Mouse (Mus musculus): Measurements from ENCODE around the gene Ppp1r13b. TPM values are rescaled to one million over a fixed set of nuclear protein-coding genes. Genes with fewer than 3 reads are reported as not detected.

Ppp1r13b gene
- polyA plus RNA-seq, 1 experiment, result 13.8 TPM

DNA sequence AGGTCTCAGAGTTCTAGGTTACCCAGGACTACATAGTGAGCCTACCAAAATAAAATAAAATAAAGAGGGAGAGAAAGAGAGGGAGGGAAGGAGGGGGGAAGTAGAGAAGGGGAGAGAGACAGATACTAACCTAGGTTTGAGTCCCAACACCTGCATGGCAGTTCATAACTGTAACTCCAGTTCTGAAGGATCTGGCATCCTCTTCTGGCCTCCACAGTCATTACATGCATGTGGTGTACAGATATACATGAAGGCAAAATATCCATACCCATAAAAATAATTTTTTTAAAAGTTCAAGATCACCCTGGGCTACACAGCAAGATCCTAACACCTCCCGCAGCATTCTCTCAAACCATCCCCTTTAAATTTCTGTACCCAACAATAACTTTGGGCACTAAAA, 20.9 kb downstream of the Ppp1r13b start:
- TF ChIP-seq POLR2A (IDR thresholded peaks at IDR 0.05; ENCODE audit: low read depth, low read length), result no peak
- TF ChIP-seq CTCF (IDR thresholded peaks at IDR 0.05; ENCODE audit: extremely low read depth, insufficient read depth, insufficient read length, insufficient replicate concordance), result no peak
- no peak for DNase-seq (ENCODE audit: low read depth in 1 of 2, low spot score in 2 of 2)
- no peaks in the 10 kb centered on the region for H3K27me3 ChIP-seq (ENCODE audit: control insufficient read depth, insufficient read depth, low read length)
- H3K27ac ChIP-seq (ENCODE audit: insufficient read depth, low read length), result no peak overlapping the region
- H3K4me3 ChIP-seq (ENCODE audit: extremely low read depth, insufficient read depth, insufficient read length), result no peak overlapping the region
- WGBS, result 95% methylated on average over 1 of the region's 1 CpGs
- H3K4me1 ChIP-seq (ENCODE audit: control insufficient read depth, insufficient read depth, insufficient read length), result peaks cover 9% of the 10 kb centered on the region; the same call in 1 of the 2 replicates
- H3K36me3 ChIP-seq (ENCODE audit: control insufficient read depth, insufficient read depth, low read length), result no peaks in the 10 kb centered on the region

DNA sequence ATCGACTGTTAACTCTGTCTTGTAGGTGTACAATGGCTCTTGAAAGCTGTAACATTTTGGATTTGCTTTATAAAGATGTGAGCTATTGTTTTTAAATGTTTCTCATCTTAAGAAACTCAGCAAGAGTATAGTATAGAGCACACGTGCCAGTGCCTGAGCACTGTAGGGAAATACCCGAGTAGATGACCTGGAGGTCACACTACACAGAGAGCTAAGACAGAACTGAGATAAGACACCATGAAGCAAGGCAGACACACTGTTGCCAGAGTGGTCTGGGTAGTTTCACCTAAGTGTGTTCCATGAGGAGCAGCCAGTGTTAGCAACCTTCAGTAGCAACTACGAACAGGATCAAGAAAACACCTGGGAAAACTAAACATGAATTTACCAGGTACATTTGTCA, 25.1 kb downstream of the Ppp1r13b start:
- 54% methylated on average over 4 of the region's 4 CpGs for WGBS

DNA sequence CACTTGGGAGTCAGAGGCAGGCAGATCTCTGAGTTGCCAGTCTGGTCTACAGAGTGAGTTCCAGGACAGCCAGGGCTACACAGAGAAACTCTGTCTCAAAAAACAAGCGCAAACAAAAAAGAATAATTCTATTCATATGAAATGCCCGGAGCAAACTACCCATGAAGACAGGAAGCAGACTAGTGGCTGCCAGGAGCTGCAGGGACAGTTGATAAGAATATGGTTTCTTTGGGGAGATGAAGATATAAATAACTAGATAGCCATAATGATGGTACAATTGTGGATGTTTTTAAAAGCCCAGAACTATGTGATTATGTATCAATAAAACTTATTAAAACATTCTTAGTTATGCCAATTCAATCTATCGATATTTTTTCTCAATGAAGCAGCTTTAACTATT, 25.9 kb downstream of the Ppp1r13b start:
- Histone ChIP-seq H3K27me3 (ENCODE audit: control insufficient read depth, insufficient read depth, low read length) (no peaks in the 10 kb centered on the region), H3K36me3 (ENCODE audit: control insufficient read depth, insufficient read depth, low read length) (no peaks in the 10 kb centered on the region), H3K4me3 (ENCODE audit: extremely low read depth, insufficient read depth, insufficient read length) (no peak overlapping the region), H3K27ac (ENCODE audit: insufficient read depth, low read length) (no peak overlapping the region), H3K4me1 (ENCODE audit: control insufficient read depth, insufficient read depth, insufficient read length) (no peaks in the 10 kb centered on the region)
- 69% methylated on average over 3 of the region's 3 CpGs for WGBS
- no peak for DNase-seq (ENCODE audit: low read depth in 1 of 2, low spot score in 2 of 2)
- TF ChIP-seq CTCF (IDR thresholded peaks at IDR 0.05; ENCODE audit: extremely low read depth, insufficient read depth, insufficient read length, insufficient replicate concordance) (no peak), POLR2A (IDR thresholded peaks at IDR 0.05; ENCODE audit: low read depth, low read length) (no peak)

More for the DNA sequence above, 25.1 kb downstream of the Ppp1r13b start:
- no peaks in the 10 kb centered on the region for H3K27me3 ChIP-seq (ENCODE audit: control insufficient read depth, insufficient read depth, low read length)
- no peak overlapping the region for H3K27ac ChIP-seq (ENCODE audit: insufficient read depth, low read length)
- no peak overlapping the region for H3K4me3 ChIP-seq (ENCODE audit: extremely low read depth, insufficient read depth, insufficient read length)
- H3K4me1 ChIP-seq (ENCODE audit: control insufficient read depth, insufficient read depth, insufficient read length), result no peaks in the 10 kb centered on the region
- DNase-seq (ENCODE audit: low read depth in 1 of 2, low spot score in 2 of 2), result no peak
- H3K36me3 ChIP-seq (ENCODE audit: control insufficient read depth, insufficient read depth, low read length), result no peaks in the 10 kb centered on the region
- no peak for TF ChIP-seq CTCF (IDR thresholded peaks at IDR 0.05; ENCODE audit: extremely low read depth, insufficient read depth, insufficient read length, insufficient replicate concordance)
- no peak for TF ChIP-seq POLR2A (IDR thresholded peaks at IDR 0.05; ENCODE audit: low read depth, low read length)

DNA sequence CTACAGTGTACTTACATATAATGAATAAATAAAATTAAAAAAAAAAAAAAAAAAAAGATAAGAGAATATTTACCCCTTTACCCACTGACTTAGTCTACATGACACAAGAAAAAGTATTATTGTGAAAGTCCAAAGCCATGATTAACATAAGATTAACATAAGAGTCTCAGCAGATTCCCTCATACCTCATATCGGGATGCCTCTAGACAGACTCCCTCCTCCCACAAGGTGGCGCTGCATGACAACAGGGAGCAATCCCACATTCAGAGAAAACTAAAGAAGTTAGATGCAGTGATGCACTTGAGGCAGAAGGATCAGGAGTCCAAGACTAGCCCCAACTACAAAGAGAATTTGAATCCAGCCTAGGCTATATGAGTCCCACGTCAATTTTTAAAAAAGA, 29.7 kb downstream of the Ppp1r13b start:
- peak; percentile 46 to 84 for DNase-seq (ENCODE audit: low read depth in 1 of 2, low spot score in 2 of 2)
- 22% methylated on average over 3 of the region's 3 CpGs for WGBS
- no peaks in the 10 kb centered on the region for H3K4me1 ChIP-seq (ENCODE audit: control insufficient read depth, insufficient read depth, insufficient read length)

DNA sequence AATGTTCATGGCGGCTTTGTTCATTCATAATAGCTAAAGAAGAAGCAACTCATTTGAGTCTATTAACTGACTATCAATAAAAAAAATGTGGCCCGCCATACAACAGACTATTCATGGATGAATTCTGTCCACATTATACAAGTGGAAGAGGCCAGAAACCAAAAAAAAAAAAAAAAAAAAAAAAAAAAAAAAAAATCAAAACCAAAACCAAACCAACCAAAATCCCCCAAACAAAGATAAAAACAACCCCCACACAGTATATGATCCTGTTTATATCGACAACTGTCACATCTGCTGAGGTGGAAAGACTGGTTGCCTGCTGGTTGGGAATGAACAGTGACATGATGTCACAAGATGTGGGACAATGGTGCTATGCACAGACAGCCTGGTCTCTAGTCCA, 32.4 kb downstream of the Ppp1r13b start:
- WGBS, result 76% methylated on average over 3 of the region's 3 CpGs
- Histone ChIP-seq H3K27ac (ENCODE audit: insufficient read depth, low read length) (no peak overlapping the region), H3K36me3 (ENCODE audit: control insufficient read depth, insufficient read depth, low read length) (peaks cover 4% of the 10 kb centered on the region; the same call in 1 of the 2 replicates), H3K4me3 (ENCODE audit: extremely low read depth, insufficient read depth, insufficient read length) (no peak overlapping the region), H3K4me1 (ENCODE audit: control insufficient read depth, insufficient read depth, insufficient read length) (no peaks in the 10 kb centered on the region), H3K27me3 (ENCODE audit: control insufficient read depth, insufficient read depth, low read length) (no peaks in the 10 kb centered on the region)
- TF ChIP-seq CTCF (IDR thresholded peaks at IDR 0.05; ENCODE audit: extremely low read depth, insufficient read depth, insufficient read length, insufficient replicate concordance) (no peak), POLR2A (IDR thresholded peaks at IDR 0.05; ENCODE audit: low read depth, low read length) (no peak)
- DNase-seq (ENCODE audit: low read depth in 1 of 2, low spot score in 2 of 2), result no peak

More for the DNA sequence above, 29.7 kb downstream of the Ppp1r13b start:
- TF ChIP-seq CTCF (IDR thresholded peaks at IDR 0.05; ENCODE audit: extremely low read depth, insufficient read depth, insufficient read length, insufficient replicate concordance), result peak; percentile 93; the same call in 1 of the 2 replicates
- no peak for TF ChIP-seq POLR2A (IDR thresholded peaks at IDR 0.05; ENCODE audit: low read depth, low read length)
- H3K36me3 ChIP-seq (ENCODE audit: control insufficient read depth, insufficient read depth, low read length), result no peaks in the 10 kb centered on the region
- no peaks in the 10 kb centered on the region for H3K27me3 ChIP-seq (ENCODE audit: control insufficient read depth, insufficient read depth, low read length)
- H3K27ac ChIP-seq (ENCODE audit: insufficient read depth, low read length), result no peak overlapping the region
- no peak overlapping the region for H3K4me3 ChIP-seq (ENCODE audit: extremely low read depth, insufficient read depth, insufficient read length)

DNA sequence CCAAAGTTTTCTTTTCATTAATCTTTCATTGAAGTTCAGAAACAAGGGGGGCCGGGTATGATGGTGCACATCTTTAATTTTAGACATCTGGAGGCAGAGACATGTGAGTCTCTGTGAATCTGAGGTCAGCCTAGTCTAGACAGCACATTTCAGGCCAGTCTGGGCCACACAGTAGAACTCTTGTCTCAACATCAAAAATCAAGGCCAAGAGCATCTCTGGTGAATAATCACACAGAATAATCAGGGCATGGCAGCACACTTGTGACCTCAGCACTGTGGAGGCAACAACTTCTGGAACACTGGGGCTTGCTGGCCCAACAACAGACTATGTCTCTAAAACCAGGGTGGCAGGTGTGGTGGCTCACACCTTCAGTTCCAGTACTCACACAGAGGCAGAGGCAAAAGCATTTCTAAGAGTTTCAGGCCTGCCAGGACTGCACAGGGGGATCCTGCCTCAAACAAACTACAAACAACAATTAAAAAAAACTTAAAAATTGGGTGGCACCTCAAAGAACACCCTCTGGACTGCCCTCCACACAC, 33.2 kb downstream of the Ppp1r13b start:
- H3K4me1 ChIP-seq (ENCODE audit: control insufficient read depth, insufficient read depth, insufficient read length), result no peaks in the 10 kb centered on the region
- DNase-seq (ENCODE audit: low read depth in 1 of 2, low spot score in 2 of 2), result no peak
- H3K27me3 ChIP-seq (ENCODE audit: control insufficient read depth, insufficient read depth, low read length), result no peaks in the 10 kb centered on the region
- 70% methylated on average over 1 of the region's 1 CpGs for WGBS
- peaks cover 4% of the 10 kb centered on the region; the same call in 1 of the 2 replicates for H3K36me3 ChIP-seq (ENCODE audit: control insufficient read depth, insufficient read depth, low read length)
- no peak overlapping the region for H3K27ac ChIP-seq (ENCODE audit: insufficient read depth, low read length)
- H3K4me3 ChIP-seq (ENCODE audit: extremely low read depth, insufficient read depth, insufficient read length), result no peak overlapping the region
- TF ChIP-seq CTCF (IDR thresholded peaks at IDR 0.05; ENCODE audit: extremely low read depth, insufficient read depth, insufficient read length, insufficient replicate concordance) (no peak), POLR2A (IDR thresholded peaks at IDR 0.05; ENCODE audit: low read depth, low read length) (no peak)

DNA sequence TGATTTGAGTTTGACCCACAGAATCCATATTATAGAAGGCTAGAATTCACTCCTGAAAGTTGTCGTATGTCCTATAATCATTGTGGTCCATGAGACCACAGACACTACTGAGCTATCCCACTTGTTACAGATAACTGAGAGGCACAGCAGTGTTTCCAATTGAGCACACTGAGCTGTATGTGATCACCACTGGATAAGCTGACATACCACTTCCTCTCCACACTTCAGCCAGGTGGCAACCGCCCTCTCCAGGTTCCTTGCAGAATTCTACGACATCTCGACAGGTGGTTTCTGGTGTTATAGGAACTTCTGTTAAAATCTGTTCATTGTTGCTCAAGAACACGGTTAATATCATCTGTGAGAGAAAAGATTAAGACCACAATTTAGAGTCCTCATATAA, 35.8 kb downstream of the Ppp1r13b start:
- TF ChIP-seq CTCF (IDR thresholded peaks at IDR 0.05; ENCODE audit: extremely low read depth, insufficient read depth, insufficient read length, insufficient replicate concordance) (no peak), POLR2A (IDR thresholded peaks at IDR 0.05; ENCODE audit: low read depth, low read length) (no peak)
- Histone ChIP-seq H3K4me1 (ENCODE audit: control insufficient read depth, insufficient read depth, insufficient read length) (no peaks in the 10 kb centered on the region), H3K27ac (ENCODE audit: insufficient read depth, low read length) (no peak overlapping the region), H3K27me3 (ENCODE audit: control insufficient read depth, insufficient read depth, low read length) (no peaks in the 10 kb centered on the region), H3K4me3 (ENCODE audit: extremely low read depth, insufficient read depth, insufficient read length) (no peak overlapping the region), H3K36me3 (ENCODE audit: control insufficient read depth, insufficient read depth, low read length) (peaks cover 10% of the 10 kb centered on the region)
- 66% methylated on average over 5 of the region's 5 CpGs for WGBS
- no peak for DNase-seq (ENCODE audit: low read depth in 1 of 2, low spot score in 2 of 2)
